Mouse (Mus musculus) stomach, embryonic 14.5 days (tissue): ENCODE measurements around the gene 2200002D01Rik. TPM values are rescaled to one million over a fixed set of nuclear protein-coding genes. Genes with fewer than 3 reads are reported as not detected.
"Not testable (repeated sequence)": the region's sequence is repeated elsewhere in the genome, so short reads cannot be mapped to it uniquely, and the experiment has no call there.

Experiments
- ATAC-seq: fragments of 200-750 bp; cut with Nextera tagmentation; 2 replicates; pipeline ENCODE4 v1.8.0; 2017; ENCODE audit warnings: low read depth, moderate TSS enrichment; ENCODE audit not compliant: insufficient number of reproducible peaks, insufficient read depth, low FRiP score
- H3K27ac ChIP-seq: fragments of 300-500 bp; sonication (generic); 2 replicates; pipeline ENCODE4 v1.5.1; 2014; ENCODE audit warnings: mild to moderate bottlenecking, low read length, moderate library complexity, mixed read lengths
- H3K27me3 ChIP-seq: fragments of 300-500 bp; sonication (generic); 2 replicates; pipeline ENCODE4 v1.6.1; 2014; ENCODE audit warnings: low read length, control low read depth, mixed read lengths; ENCODE audit not compliant: control insufficient read depth, insufficient read depth
- H3K36me3 ChIP-seq: fragments of 300-500 bp; sonication (generic); 2 replicates; pipeline ENCODE4 v1.6.1; 2014; ENCODE audit warnings: mild to moderate bottlenecking, control low read depth, low read length, moderate library complexity, mixed read lengths; ENCODE audit not compliant: control insufficient read depth, insufficient read depth
- H3K4me1 ChIP-seq: fragments of 300-500 bp; sonication (generic); 2 replicates; pipeline ENCODE4 v1.6.1; 2014; ENCODE audit warnings: low read length, control low read depth, mixed read lengths; ENCODE audit not compliant: control insufficient read depth, insufficient read depth
- H3K4me2 ChIP-seq: fragments of 300-500 bp; sonication (generic); replicated peaks from 2 replicates; pipeline ENCODE4 v1.6.1; 2014; ENCODE audit warnings: low read depth, low read length, control low read depth
- H3K4me3 ChIP-seq: fragments of 300-500 bp; sonication (generic); 2 replicates; pipeline ENCODE4 v1.5.1; 2014; ENCODE audit warnings: low read depth, low read length, control low read depth
- H3K9ac ChIP-seq: fragments of 300-500 bp; sonication (generic); replicated peaks from 2 replicates; pipeline ENCODE4 v1.6.1; 2014; ENCODE audit warnings: low read depth, mild to moderate bottlenecking, control low read depth, low read length, moderate library complexity, mixed read lengths
- H3K9me3 ChIP-seq: fragments of 300-500 bp; sonication (generic); 2 replicates; pipeline ENCODE4 v1.6.1; 2016; ENCODE audit warnings: low read depth, low read length, control low read depth; ENCODE audit not compliant: control insufficient read depth
- WGBS: fragments of 180-500 bp; shearing (Covaris S2); extraction: QIAGEN DNeasy Blood & Tissue Kit; methylation state at CpG from one replicate; pipeline ENCODE4 v1.1.7; 2014; 5-methylcytosine and 5-hydroxymethylcytosine counted together
- polyA plus RNA-seq: library from polyadenylated mRNA; unstranded; fragments of >200 nt; fragmentation: Nextera tagmentation; extraction: Ambion mirVana; gene quantifications from 2 replicates; pipeline ENCODE4 v1.2.1, GENCODE M21; 2014

The 2200002D01Rik gene
- polyA plus RNA-seq, 1 experiment from 2014 or later: 36.6 TPM

- peaks cover 24% of the 10 kb centered on the region for H3K4me1 ChIP-seq
- H3K4me2 ChIP-seq: no peak overlapping the region
- ATAC-seq: no peak; the same call in 1 of the 2 replicates
- H3K36me3 ChIP-seq: peaks cover 5% of the 10 kb centered on the region
- no peaks in the 10 kb centered on the region for H3K27me3 ChIP-seq
- no peak overlapping the region for H3K27ac ChIP-seq
- 61% methylated on average over 3 of the region's 3 CpGs for WGBS
- H3K9me3 ChIP-seq: no peaks in the 10 kb centered on the region
- no peak overlapping the region for H3K9ac ChIP-seq
- H3K4me3 ChIP-seq: no peak overlapping the region
These were observed 2.9 kb upstream of the 2200002D01Rik start for GRCm38 (mm10) chr7:29251166-29251565.

- Histone ChIP-seq H3K4me2 (peak overlapping the region; percentile 45), H3K9ac (peak overlapping the region; percentile 30), H3K9me3 (no peaks in the 10 kb centered on the region), H3K4me3 (peak overlapping the region; percentile 23), H3K36me3 (peaks cover 10% of the 10 kb centered on the region), H3K27ac (peak overlapping the region; percentile 46), H3K27me3 (no peaks in the 10 kb centered on the region), H3K4me1 (peaks cover 24% of the 10 kb centered on the region)
- ATAC-seq: peak; percentile 15; the same call in 1 of the 2 replicates
- 21% methylated on average over 19 of the region's 19 CpGs for WGBS
These were observed 560 bp downstream of the 2200002D01Rik start for GRCm38 (mm10) chr7:29247706-29248105.

GRCm38 (mm10) chr7:29247314-29247700, 959 bp downstream of the 2200002D01Rik start:
- Histone ChIP-seq H3K4me3 (peak overlapping the region; percentile 23), H3K27me3 (no peaks in the 10 kb centered on the region), H3K9me3 (no peaks in the 10 kb centered on the region), H3K36me3 (peaks cover 10% of the 10 kb centered on the region), H3K27ac (no peak overlapping the region; the same call in 1 of the 2 replicates), H3K9ac (peak overlapping the region; percentile 30; the same call in 1 of the 2 replicates), H3K4me1 (peaks cover 24% of the 10 kb centered on the region), H3K4me2 (peak overlapping the region; percentile 45)
- 30% methylated on average over 16 of the region's 16 CpGs for WGBS
- peak; percentile 7; the same call in 1 of the 2 replicates for ATAC-seq

- Histone ChIP-seq H3K4me2 (peak overlapping the region; percentile 45), H3K9ac (no peak overlapping the region), H3K4me3 (peak overlapping the region; percentile 23; the same call in 1 of the 2 replicates), H3K9me3 (no peaks in the 10 kb centered on the region), H3K36me3 (peaks cover 10% of the 10 kb centered on the region), H3K4me1 (peaks cover 24% of the 10 kb centered on the region), H3K27me3 (no peaks in the 10 kb centered on the region), H3K27ac (no peak overlapping the region)
- WGBS: 75% methylated on average over 21 of the region's 21 CpGs
- ATAC-seq: 0 out of 2 replicates have a peak, but pooled peaks have one; percentile 0
These were observed 1.5 kb downstream of the 2200002D01Rik start for GRCm38 (mm10) chr7:29246619-29247313.

GRCm38 (mm10) chr7:29246015-29246414, 2.3 kb downstream of the 2200002D01Rik start:
- H3K36me3 ChIP-seq: peaks cover 10% of the 10 kb centered on the region
- H3K4me3 ChIP-seq: no peak overlapping the region
- no peak overlapping the region for H3K9ac ChIP-seq
- H3K27ac ChIP-seq: no peak overlapping the region
- H3K27me3 ChIP-seq: no peaks in the 10 kb centered on the region
- H3K9me3 ChIP-seq: no peaks in the 10 kb centered on the region
- peaks cover 24% of the 10 kb centered on the region for H3K4me1 ChIP-seq
- WGBS: 61% methylated on average over 5 of the region's 5 CpGs
- no peak for ATAC-seq
- H3K4me2 ChIP-seq: no peak overlapping the region

- no peak overlapping the region for H3K4me2 ChIP-seq
- H3K36me3 ChIP-seq: peaks cover 10% of the 10 kb centered on the region
- no peaks in the 10 kb centered on the region for H3K9me3 ChIP-seq
- peaks cover 24% of the 10 kb centered on the region for H3K4me1 ChIP-seq
- H3K27me3 ChIP-seq: no peaks in the 10 kb centered on the region
- no peak overlapping the region for H3K27ac ChIP-seq
- H3K9ac ChIP-seq: no peak overlapping the region
- H3K4me3 ChIP-seq: no peak overlapping the region
- no peak for ATAC-seq
- 80% methylated on average over 7 of the region's 7 CpGs for WGBS
These were observed 3.4 kb downstream of the 2200002D01Rik start for GRCm38 (mm10) chr7:29244732-29245416.

GRCm38 (mm10) chr7:29238019-29238967, 10.0 kb downstream of the 2200002D01Rik start, which contains the start of gene Yif1b:
Gene Yif1b (plus strand): TSS chr7:29238329.
- Histone ChIP-seq H3K4me1 (0 out of 2 replicates have a peak, but pooled peaks cover 8% of the 10 kb centered on the region), H3K9ac (peak within 1 kb of the TSS; percentile 42), H3K27ac (peak within 1 kb of the TSS; percentile 89), H3K9me3 (no peaks in the 10 kb centered on the region), H3K36me3 (no peaks in the 10 kb centered on the region), H3K4me3 (peak within 1 kb of the TSS; percentile 70), H3K27me3 (no peaks in the 10 kb centered on the region), H3K4me2 (peak within 1 kb of the TSS; percentile 85)
- under 1% methylated on average over 60 of the region's 60 CpGs for WGBS
- ATAC-seq: peak; percentile 95

GRCm38 (mm10) chr7:29237596-29237995, 10.7 kb downstream of the 2200002D01Rik start:
- Histone ChIP-seq H3K4me3 (peak overlapping the region; percentile 70), H3K4me2 (peak overlapping the region; percentile 85), H3K27ac (peak overlapping the region; percentile 89)
- not testable (repeated sequence) for H3K4me1 ChIP-seq, ATAC-seq, H3K36me3 ChIP-seq, H3K27me3 ChIP-seq, H3K9me3 ChIP-seq, H3K9ac ChIP-seq
- 26% methylated on average over 6 of the region's 6 CpGs for WGBS
